Mouse (Mus musculus) cerebellum, adult 9-11 months (tissue): ENCODE results near the gene Mcrip1.

Source experiments
- DNase-seq: peaks from one replicate; pipeline ENCODE4 v3.0.0; 2022

The Mcrip1 gene

DNA sequence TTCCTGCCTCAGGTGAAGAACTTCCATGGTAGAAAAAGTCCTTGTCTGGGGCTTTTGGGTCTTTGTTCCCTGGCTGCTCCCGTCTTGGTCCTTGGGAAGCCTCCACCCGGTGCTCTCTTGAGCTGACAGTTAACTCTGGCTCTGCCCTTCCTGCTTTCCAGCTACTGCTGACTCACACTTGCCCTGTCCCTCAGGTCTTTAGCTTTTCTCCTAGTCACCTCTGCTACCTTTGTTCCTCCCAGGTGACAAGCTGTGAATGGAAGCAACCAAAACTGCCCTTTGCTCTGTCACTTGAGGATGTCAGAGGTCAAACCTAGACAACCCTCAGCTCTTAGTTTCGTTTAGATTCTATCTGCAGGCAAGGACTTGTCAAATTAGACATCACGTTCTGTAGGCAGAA lies 39.6 kb downstream of the Mcrip1 start:
- DNase-seq, result no peak

DNA sequence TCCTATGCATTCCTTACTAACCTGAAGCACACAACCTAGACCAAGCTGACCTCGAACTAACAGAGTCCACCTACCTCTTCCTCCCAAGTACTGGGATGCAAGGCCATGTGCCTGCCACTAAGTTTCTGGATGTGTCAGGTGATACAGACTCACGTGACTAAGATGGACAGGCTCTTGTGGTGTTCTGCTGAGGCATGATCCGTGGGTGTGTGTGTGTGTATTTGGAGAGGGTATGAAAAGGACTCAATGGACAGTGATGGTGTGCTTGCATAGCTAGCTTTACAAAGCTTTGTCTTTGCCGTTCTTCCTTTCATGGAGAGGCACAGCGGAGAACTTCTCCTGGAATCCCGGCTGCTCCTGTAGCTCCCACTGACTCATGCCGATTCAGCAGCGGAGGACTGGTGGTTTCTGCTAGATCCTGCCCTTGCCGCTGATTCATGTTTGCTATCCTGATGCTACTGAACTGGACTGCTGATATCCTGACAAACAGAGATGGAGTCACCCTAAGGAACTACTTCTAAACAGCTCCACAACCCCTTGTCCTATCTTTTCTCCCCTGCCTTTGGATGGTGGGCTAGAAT lies 41.1 kb downstream of the Mcrip1 start:
- DNase-seq, result no peak

DNA sequence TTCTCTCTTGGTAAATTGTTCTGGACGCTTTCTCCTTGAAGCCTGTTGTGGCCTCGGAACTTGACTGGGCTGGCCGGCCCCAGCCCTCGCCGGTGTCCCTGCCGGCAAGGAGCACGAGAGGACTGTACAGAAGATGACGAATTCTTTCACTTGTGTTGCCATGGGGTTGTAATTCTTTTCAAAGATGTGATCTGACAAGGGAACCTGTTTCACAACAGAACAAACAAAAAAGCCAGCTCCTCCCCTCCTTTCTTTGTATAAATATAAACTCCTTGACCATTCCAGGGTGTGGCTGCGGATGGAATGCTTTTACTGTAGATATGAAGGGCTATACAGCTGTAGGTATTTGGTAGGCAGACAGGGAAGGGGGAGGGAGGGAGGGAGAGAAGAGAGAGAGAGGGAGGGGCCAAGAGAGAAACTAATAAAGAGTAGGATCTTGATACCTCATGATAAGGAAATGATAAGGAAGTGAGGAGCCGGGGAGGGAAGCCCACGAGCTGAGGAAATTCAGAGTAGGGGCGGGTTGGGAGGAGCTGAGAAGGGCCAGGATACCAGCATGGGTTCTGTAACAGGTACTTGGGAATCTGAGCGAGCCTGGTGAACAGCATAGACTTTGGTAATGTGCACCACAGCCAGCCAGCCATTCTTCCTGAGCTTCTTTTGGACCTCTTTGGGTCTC lies 41.8 kb downstream of the Mcrip1 start:
- no peak for DNase-seq

DNA sequence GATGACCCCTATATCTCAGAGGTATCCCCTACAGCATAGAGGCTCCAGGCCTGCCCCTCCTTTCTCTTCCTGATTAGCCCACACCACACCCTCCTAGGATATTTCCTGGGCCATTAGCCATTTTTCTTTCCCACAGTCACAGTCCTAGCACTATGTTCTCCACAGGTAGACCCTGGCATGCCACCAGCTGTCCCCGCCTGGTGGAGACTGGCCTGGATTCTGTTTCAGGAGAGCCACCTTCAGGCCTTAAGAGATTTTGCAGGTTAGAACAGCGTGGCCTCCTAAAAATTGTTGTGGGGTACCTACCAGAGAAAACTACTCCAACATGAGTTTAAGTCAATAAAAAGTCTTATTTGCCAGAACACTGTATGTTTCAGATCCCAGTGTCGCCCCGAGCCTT lies 42.6 kb downstream of the Mcrip1 start:
- no peak for DNase-seq

DNA sequence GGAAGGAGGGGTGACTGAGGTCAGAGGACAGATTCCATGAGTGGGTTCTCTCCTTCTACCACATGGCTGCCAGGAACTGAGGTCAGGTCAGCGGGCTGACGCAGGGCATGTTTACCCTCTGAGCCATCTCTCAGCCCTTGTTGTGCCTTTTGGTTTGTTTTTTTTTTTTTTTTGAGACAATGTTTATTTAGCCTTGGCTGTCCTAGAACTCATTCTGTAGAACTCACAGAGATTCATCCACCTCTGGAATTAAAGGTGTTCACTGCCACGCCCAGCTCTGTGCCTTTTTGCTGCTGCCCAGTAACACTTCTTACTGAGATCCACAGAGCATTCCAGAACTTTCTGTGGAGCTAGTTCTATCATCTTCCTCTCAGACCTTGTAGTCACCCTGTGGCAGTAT lies 43.9 kb downstream of the Mcrip1 start:
- DNase-seq, result no peak

DNA sequence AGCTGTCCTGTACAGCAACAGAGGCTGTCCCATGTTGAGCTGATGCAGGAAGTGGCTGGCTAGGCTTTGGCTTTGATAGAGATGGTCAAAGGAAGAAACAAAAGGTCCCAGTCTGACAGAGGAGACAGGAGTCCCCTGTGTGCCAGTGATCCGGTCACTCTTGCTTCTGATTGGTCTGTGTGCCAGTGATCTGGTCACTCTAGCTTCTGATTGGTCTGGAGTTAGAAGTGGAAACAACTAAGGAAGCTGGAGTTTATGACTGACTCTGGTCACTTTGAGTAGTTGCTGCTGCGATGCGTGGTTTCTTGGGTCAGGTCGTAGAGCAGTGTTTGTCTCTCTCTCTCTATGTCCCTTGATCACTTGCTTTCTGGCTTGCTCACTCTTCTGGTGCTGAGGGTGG lies 47.8 kb downstream of the Mcrip1 start:
- no peak for DNase-seq

DNA sequence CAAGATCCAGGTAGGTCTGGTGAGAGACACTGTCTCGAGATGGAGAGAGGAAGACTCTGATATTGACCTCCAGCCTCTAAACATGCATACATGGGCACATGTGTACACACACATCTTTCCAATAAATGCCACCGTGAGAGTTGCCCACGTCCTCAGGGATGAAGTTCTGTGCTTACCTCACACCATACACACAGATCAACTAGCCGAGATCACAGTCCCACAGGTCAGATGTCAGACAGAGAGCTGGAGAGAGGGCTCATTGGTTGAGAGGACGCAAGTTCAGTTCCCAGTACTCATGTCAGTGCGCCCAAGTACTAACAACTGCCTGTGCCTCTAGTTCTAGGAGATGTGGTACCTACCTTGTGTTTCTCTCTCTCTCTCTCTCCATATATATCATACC lies 48.5 kb downstream of the Mcrip1 start:
- DNase-seq, result no peak

DNA sequence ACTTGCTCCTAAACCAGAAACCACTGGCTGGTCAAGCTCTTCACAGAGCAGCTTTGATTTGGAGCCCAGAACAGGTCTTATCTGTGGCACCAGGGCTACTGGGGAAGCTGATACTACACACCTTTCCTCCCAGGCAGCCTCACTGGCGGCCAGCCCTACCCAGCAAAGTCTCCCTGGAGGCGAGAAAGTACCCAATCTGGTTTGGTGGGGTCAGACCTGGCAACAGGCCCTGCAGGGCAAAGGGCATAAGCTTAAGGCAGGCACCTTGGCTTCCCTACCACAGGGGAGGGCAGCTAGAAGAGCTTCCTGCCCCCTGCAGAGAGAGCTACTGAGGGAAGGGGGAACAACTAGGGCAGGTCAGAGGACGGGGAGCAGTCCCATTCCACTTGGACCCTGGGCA lies 49.2 kb downstream of the Mcrip1 start:
- no peak for DNase-seq

DNA sequence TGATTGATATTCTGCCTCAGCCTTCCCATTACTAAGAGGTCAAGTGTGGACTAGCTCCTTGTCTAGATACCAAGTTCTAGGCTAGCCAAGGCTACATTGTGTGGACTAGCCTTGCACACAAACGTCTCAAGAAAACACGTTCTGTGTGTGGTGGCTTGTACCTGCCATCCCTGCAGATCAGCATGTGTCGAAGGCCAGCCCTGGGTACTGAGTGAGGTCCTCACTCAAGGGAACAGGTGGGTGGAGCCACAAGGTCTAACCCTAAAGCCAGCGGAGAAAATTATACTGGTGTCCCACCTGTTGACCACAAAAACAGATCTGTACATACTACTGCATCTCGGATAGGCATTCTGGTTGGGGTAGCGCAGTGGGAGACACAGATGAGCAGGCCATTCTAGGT lies 49.6 kb downstream of the Mcrip1 start:
- no peak for DNase-seq

DNA sequence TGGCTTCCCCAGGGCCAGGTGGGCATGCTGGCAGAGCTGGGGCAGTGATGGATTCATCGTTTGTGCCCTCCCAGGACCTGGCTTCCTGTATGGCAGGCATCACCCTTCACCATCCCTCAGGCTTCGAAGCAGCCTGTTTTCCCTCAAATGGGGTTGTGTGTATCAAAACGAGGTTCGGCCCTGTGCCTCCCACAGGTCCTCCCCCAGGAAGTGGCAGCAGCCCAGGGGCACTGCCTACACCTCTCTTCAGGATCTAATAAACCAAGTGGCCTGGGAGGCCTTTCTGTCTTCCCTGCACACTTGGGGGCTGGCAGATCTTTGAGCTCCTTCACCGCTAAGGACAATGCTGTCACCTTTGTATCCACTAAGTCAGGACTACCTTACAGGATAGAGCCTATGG lies 50.6 kb downstream of the Mcrip1 start:
- no peak for DNase-seq

DNA sequence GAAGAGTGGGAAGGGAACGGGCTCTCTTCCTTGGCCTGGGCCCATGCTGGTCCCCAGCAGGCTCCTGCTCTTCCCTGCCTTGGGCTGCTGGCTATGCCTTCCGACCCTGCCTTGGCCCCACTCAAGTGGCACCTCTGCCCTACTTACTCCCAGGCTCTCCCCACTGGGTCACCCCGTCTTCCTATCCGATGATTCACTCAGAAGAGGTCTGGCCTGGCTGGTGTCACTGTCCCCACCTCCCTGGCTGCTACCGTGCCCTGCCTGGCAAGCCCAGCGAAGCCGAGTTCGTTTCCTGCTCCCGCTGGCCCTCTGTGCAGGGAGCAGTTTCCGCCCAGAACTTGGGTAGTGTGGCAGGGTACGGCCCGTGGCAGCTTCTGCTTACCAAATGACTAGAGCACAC lies 51.3 kb downstream of the Mcrip1 start:
- DNase-seq, result no peak

DNA sequence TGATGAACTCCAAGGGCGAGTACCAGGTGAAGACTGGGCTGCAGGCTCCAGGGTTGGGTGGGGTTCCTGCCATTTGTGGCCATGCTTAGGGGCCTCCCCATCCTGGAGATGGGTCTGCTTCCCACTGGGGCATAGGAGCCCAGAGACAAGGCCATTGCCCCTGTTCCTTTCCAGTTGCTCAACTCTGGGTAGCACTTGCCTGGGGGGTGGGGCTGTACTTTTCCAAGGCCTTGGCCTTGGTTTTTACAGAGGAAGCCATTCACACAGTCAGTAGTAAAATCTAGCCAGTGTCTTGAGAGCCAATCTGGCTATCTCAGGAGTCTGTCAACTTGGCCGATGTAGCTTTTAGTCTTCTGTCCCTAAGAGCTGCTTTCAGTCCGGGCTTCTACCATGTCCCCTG lies 52.1 kb downstream of the Mcrip1 start:
- DNase-seq, result no peak

DNA sequence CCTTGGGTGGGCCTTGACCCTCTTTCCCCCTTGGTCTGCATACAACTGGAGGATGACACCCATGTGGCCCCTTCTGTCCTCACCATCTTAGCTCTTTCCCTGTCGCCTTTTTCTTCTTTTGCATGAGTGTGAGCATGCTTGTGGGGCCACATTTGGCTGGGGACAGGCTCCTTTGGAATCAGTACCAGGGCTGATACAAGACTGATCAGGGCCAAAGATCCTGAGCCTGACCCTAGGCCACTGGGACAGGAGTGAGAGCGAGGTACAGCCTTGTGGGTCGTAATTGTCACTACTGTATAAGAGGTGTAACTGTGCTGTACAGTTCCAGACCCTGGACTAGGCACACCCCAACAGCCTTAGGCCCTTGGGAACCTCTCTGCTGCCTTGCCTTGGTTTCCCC lies 55.6 kb downstream of the Mcrip1 start:
- no peak for DNase-seq

DNA sequence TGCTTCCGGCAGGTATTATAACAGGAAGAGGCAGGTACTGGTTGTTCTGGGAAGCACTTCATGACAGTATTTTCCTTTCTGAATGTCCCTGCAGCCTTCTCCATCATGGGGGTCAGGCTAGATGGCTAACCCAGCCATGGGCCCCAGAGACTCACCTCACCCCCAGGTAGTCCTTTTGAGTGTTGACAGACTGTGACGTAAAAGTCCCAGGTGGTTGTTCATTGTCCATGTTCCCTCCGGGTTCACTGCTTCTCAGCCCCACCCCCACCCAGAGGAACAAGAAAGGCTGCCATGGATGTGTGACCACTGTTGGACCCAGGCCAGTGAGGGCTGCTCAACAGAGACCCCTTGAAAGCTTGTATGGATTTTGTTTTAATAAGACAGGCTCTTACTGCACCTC lies 56.2 kb downstream of the Mcrip1 start:
- no peak for DNase-seq
